Mouse (Mus musculus) adrenal gland, adult (tissue): ENCODE measurements around the gene Guk1.

Experiments used
- DNase-seq, 2 experiments: peaks; one replicate each; pipeline ENCODE4 v3.0.0; 2022 to 2023; ENCODE audit warnings: low spot score in 1 of 2; ENCODE audit not compliant: inconsistent age in 2 of 2

Gene Guk1

GRCm38 (mm10) chr11:59134373-59134997 is 57.5 kb downstream of the Guk1 start:
- peak in 1 of 2 experiments; percentile 44 for DNase-seq
